Mouse (Mus musculus) intestine, embryonic 16.5 days (tissue): ENCODE measurements around the gene Snip1. TPM values are rescaled to one million over a fixed set of nuclear protein-coding genes. Genes with fewer than 3 reads are reported as not detected.

Source experiments
- ATAC-seq: fragments of 200-750 bp; cut with Nextera tagmentation; 2 replicates; pipeline ENCODE4 v1.8.0; 2017; ENCODE audit warnings: moderate TSS enrichment, moderate library complexity
- H3K27ac ChIP-seq: fragments of 300-500 bp; sonication (generic); 2 replicates; pipeline ENCODE4 v1.5.1; 2014; ENCODE audit warnings: mild to moderate bottlenecking, low read length
- H3K27me3 ChIP-seq: fragments of 300-500 bp; sonication (generic); replicated peaks from 2 replicates; pipeline ENCODE4 v1.6.1; 2014; ENCODE audit warnings: low read length, control low read depth, mixed read lengths; ENCODE audit not compliant: control insufficient read depth, insufficient read depth
- H3K36me3 ChIP-seq: fragments of 300-500 bp; sonication (generic); 2 replicates; pipeline ENCODE4 v1.6.1; 2014; ENCODE audit warnings: low read length, control low read depth; ENCODE audit not compliant: control insufficient read depth, insufficient read depth
- H3K4me1 ChIP-seq: fragments of 300-500 bp; sonication (generic); 2 replicates; pipeline ENCODE4 v1.6.1; 2014; ENCODE audit warnings: low read length, control low read depth, mixed read lengths; ENCODE audit not compliant: control insufficient read depth, insufficient read depth
- H3K4me2 ChIP-seq: fragments of 300-500 bp; sonication (generic); 2 replicates; pipeline ENCODE4 v1.6.1; 2014; ENCODE audit warnings: low read depth, low read length, control low read depth
- H3K4me3 ChIP-seq: fragments of 300-500 bp; sonication (generic); 2 replicates; pipeline ENCODE4 v1.5.1; 2014; ENCODE audit warnings: mild to moderate bottlenecking, low read length
- H3K9ac ChIP-seq: fragments of 300-500 bp; sonication (generic); 2 replicates; pipeline ENCODE4 v1.6.1; 2014; ENCODE audit warnings: low read depth, low read length
- H3K9me3 ChIP-seq: fragments of 300-500 bp; sonication (generic); 2 replicates; pipeline ENCODE4 v1.6.1; 2016; ENCODE audit warnings: low read length, control low read depth; ENCODE audit not compliant: control insufficient read depth
- WGBS: fragments of 180-500 bp; shearing (Covaris S2); extraction: QIAGEN DNeasy Blood & Tissue Kit; methylation state at CpG from one replicate; pipeline ENCODE4 v1.1.7; 2014; 5-methylcytosine and 5-hydroxymethylcytosine counted together
- polyA plus RNA-seq: library from polyadenylated mRNA; unstranded; fragments of >200 nt; fragmentation: Nextera tagmentation; extraction: Ambion mirVana; gene quantifications from 2 replicates; pipeline ENCODE4 v1.2.1, GENCODE M21; 2015

Gene Snip1
- polyA plus RNA-seq, 1 experiment from 2014 or later, result 22.7 TPM

DNA sequence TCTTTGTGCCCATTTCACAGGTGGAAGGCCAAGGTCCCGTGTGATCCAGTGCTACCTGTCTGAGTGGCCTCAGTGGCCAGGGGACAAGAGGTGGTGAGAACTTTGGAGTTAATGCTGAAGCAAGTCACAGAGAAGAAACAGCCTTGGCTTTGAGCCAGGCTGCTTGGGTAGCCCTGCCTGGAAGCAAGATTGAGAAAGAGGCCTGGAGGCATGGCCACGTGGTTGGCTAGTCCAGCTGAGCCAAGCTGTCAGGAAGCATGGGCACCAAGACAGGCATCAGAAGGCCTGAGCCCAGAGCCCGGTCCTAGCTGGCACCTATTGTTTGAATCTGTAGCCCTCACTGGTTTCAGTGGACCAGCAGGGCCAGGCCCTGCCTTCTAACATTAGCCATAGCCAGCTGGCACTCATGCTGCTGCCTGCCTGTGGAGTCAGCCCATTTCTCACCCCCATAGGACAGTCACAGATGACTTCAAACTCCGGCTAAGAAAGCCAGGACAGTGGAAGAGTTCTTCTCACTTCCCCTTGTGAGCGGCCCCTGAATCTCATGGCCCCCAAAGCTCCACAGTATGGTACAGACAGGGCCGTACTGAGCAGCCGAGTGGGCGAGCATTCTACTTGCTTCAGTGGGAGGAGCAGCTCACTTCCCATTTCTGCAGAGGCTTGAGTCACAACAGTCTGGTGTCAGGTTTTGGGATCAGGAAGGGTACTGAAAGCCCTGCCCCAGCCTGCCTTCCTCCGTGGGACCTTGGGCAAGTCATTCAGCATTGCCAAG is 49.8 kb downstream of the Snip1 start:
- peak; percentile 38 for ATAC-seq
- Histone ChIP-seq H3K4me2 (no peak overlapping the region), H3K4me3 (no peak overlapping the region), H3K9me3 (no peaks in the 10 kb centered on the region), H3K36me3 (peaks cover 2% of the 10 kb centered on the region; the same call in 1 of the 2 replicates), H3K4me1 (peaks cover 28% of the 10 kb centered on the region), H3K27ac (peak overlapping the region; percentile 76), H3K9ac (peak overlapping the region; percentile 39; the same call in 1 of the 2 replicates), H3K27me3 (no peaks in the 10 kb centered on the region)
- WGBS, result 66% methylated on average over 9 of the region's 9 CpGs

GRCm38 (mm10) chr4:125116929-125117328 is 50.5 kb downstream of the Snip1 start:
- Histone ChIP-seq H3K27me3 (no peaks in the 10 kb centered on the region), H3K27ac (no peak overlapping the region), H3K9me3 (no peaks in the 10 kb centered on the region), H3K4me1 (peaks cover 31% of the 10 kb centered on the region), H3K4me2 (no peak overlapping the region), H3K4me3 (no peak overlapping the region), H3K9ac (no peak overlapping the region), H3K36me3 (peaks cover 2% of the 10 kb centered on the region; the same call in 1 of the 2 replicates)
- WGBS, result 63% methylated on average over 13 of the region's 13 CpGs
- ATAC-seq, result no peak

DNA sequence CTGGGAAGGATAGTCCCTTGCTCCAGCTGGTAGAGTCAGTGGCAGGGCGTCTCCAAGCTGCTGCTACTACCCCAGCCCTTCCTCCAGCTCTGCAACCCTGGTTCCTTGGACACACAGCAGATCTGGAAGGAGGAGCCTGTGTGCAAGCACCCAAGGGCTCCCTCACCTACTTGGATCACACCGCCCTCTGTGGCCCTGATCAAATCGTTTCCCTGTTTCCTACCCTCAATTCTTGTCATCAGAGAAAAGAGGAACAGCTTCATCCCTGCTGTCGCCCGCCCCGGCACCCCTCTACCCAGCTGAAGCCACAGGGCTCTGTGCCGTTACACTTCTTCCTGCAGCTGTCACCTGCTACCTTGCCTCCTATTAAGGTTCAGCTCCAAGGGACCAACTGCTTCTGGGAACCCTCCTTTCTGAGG is 51.4 kb downstream of the Snip1 start:
- ATAC-seq, result no peak
- Histone ChIP-seq H3K27me3 (no peaks in the 10 kb centered on the region), H3K4me3 (no peak overlapping the region), H3K9me3 (no peaks in the 10 kb centered on the region), H3K9ac (no peak overlapping the region), H3K27ac (no peak overlapping the region), H3K4me1 (peaks cover 41% of the 10 kb centered on the region), H3K4me2 (no peak overlapping the region), H3K36me3 (peaks cover 2% of the 10 kb centered on the region; the same call in 1 of the 2 replicates)
- WGBS, result 76% methylated on average over 7 of the region's 7 CpGs

GRCm38 (mm10) chr4:125119070-125119469 is 52.6 kb downstream of the Snip1 start:
- peaks cover 2% of the 10 kb centered on the region; the same call in 1 of the 2 replicates for H3K36me3 ChIP-seq
- no peak overlapping the region for H3K4me2 ChIP-seq
- no peak overlapping the region for H3K27ac ChIP-seq
- H3K27me3 ChIP-seq, result no peaks in the 10 kb centered on the region
- no peak for ATAC-seq
- WGBS, result 39% methylated on average over 10 of the region's 10 CpGs
- no peak overlapping the region for H3K4me3 ChIP-seq
- peaks cover 51% of the 10 kb centered on the region for H3K4me1 ChIP-seq
- no peaks in the 10 kb centered on the region for H3K9me3 ChIP-seq
- H3K9ac ChIP-seq, result no peak overlapping the region

DNA sequence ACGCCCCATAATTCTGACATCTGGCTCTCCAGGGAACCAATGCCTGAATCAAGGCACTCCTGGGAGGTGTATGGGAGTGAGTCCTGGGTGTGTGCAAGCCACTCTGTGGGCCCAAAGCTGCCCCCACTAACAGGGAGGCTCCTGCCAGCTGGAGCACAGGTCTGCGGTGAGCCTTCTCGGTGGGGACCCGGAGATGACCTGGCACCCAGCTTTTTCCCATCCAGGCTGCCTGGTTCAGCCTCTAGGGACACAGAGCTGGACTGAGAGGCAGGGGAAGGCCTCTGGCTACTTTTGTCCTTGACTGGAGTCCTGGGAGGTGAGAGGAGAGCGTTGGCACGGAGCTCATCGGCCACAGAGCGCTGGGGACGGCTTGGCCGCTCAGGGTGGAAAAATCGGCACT is 53.2 kb downstream of the Snip1 start:
- Histone ChIP-seq H3K36me3 (peaks cover 2% of the 10 kb centered on the region; the same call in 1 of the 2 replicates), H3K4me1 (peaks cover 56% of the 10 kb centered on the region), H3K9ac (no peak overlapping the region), H3K9me3 (no peaks in the 10 kb centered on the region), H3K27ac (no peak overlapping the region), H3K4me3 (no peak overlapping the region), H3K27me3 (no peaks in the 10 kb centered on the region), H3K4me2 (no peak overlapping the region)
- 96% methylated on average over 11 of the region's 11 CpGs for WGBS
- ATAC-seq, result no peak

DNA sequence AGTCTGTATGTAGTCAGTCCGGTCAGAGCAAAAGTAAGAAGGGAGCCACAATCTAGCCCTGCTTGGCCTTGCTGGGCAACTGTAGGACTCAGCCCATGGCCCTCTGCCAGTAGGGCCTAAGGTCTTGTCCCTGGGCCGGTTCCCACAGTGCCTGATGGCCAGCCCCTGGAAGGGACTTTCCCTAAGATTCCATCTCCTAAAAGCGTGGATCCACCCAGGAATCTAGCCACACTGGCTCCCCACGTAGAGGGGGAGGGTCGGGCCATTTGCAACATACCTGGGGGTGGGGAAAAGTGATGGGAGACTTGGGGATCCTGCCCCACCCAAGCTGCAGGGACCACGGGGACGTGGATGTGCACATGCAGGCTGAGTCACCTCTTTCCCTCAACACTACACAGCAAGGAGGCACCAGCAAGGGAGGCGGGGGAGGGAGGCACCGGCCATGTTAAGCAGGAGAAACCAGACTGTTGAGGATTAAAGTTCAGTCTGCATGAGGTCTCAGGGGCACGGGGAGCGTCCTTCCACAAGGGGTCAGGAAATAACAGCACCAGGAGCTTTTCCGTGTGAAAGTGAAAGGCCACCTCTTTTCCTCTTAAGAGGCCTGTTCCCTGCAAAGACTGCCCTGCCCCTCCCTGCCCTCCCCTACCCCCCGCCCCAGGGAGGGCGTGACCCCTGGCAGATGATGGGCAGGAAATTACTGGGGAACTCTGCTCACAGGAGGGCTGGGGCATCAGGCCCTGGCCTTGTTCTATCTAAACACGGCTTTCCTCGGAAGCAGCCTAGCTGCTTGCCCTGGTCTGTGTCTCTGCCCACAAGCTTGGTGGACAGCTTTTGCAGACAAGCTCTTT is 56.2 kb downstream of the Snip1 start:
- H3K4me1 ChIP-seq, result peaks cover 50% of the 10 kb centered on the region
- H3K9me3 ChIP-seq, result no peaks in the 10 kb centered on the region
- WGBS, result 17% methylated on average over 16 of the region's 16 CpGs
- no peaks in the 10 kb centered on the region for H3K27me3 ChIP-seq
- H3K4me2 ChIP-seq, result peak overlapping the region; percentile 37
- H3K9ac ChIP-seq, result peak overlapping the region; percentile 51
- peak; percentile 76 for ATAC-seq
- H3K4me3 ChIP-seq, result no peak overlapping the region
- peaks cover 2% of the 10 kb centered on the region; the same call in 1 of the 2 replicates for H3K36me3 ChIP-seq
- H3K27ac ChIP-seq, result peak overlapping the region; percentile 85

- Histone ChIP-seq H3K4me3 (no peak overlapping the region), H3K4me1 (peaks cover 53% of the 10 kb centered on the region)
Measured at GRCm38 (mm10) chr4:125123279-125123671, 56.8 kb downstream of the Snip1 start.

More at GRCm38 (mm10) chr4:125123279-125123671, 56.8 kb downstream of the Snip1 start:
- peak overlapping the region; percentile 51 for H3K9ac ChIP-seq
- peak overlapping the region; percentile 37 for H3K4me2 ChIP-seq
- no peaks in the 10 kb centered on the region for H3K9me3 ChIP-seq
- 73% methylated on average over 7 of the region's 7 CpGs for WGBS
- H3K27ac ChIP-seq, result peak overlapping the region; percentile 85
- no peaks in the 10 kb centered on the region for H3K27me3 ChIP-seq
- H3K36me3 ChIP-seq, result peaks cover 2% of the 10 kb centered on the region; the same call in 1 of the 2 replicates
- ATAC-seq, result no peak
